Mouse (Mus musculus) forebrain, embryonic 12.5 days (tissue): Measurements from ENCODE around the gene Myl6. TPM values are rescaled to one million over a fixed set of nuclear protein-coding genes. Genes with fewer than 3 reads are reported as not detected.
A peak's percentile ranks its signal among the peaks of the same experiment; 100 is the strongest.
"Not testable (repeated sequence)": the region's sequence is repeated elsewhere in the genome, so short reads cannot be mapped to it uniquely, and the experiment has no call there.

Source experiments
- ATAC-seq: fragments of 200-750 bp; cut with Nextera tagmentation; 2 replicates; pipeline ENCODE4 v1.8.0; 2017; ENCODE audit warnings: moderate TSS enrichment; ENCODE audit not compliant: low FRiP score
- H3K27ac ChIP-seq: fragments of 300-500 bp; sonication (generic); 2 replicates; pipeline ENCODE4 v1.5.1; 2016; ENCODE audit warnings: mild to moderate bottlenecking
- H3K27me3 ChIP-seq: fragments of 300-500 bp; sonication (generic); 2 replicates; pipeline ENCODE4 v1.6.1; 2016; ENCODE audit warnings: mild to moderate bottlenecking
- H3K36me3 ChIP-seq: fragments of 300-500 bp; sonication (generic); replicated peaks from 2 replicates; pipeline ENCODE4 v1.6.1; 2016; ENCODE audit warnings: mild to moderate bottlenecking
- H3K4me1 ChIP-seq: fragments of 300-500 bp; sonication (generic); 2 replicates; pipeline ENCODE4 v1.6.1; 2016
- H3K4me2 ChIP-seq: fragments of 300-500 bp; sonication (generic); 2 replicates; pipeline ENCODE4 v1.6.1; 2016; ENCODE audit warnings: mild to moderate bottlenecking, moderate library complexity
- H3K4me3 ChIP-seq: fragments of 300-500 bp; sonication (generic); replicated peaks from 2 replicates; pipeline ENCODE4 v1.5.1; 2016; ENCODE audit warnings: mild to moderate bottlenecking
- H3K9ac ChIP-seq: fragments of 300-500 bp; sonication (generic); 2 replicates; pipeline ENCODE4 v1.6.1; 2016; ENCODE audit warnings: mild to moderate bottlenecking
- H3K9me3 ChIP-seq: fragments of 300-500 bp; sonication (generic); 2 replicates; pipeline ENCODE4 v1.6.1; 2016
- WGBS: fragments of 180-500 bp; shearing (Covaris S2); methylation state at CpG from one replicate; pipeline ENCODE4 v1.1.7; 2016; 5-methylcytosine and 5-hydroxymethylcytosine counted together
- polyA plus RNA-seq: library from polyadenylated mRNA; unstranded; fragments of >200 nt; fragmentation: Nextera tagmentation; extraction: Ambion mirVana; gene quantifications from 2 replicates; pipeline ENCODE4 v1.2.1, GENCODE M21; 2016

Gene Myl6
- polyA plus RNA-seq, 1 experiment from 2014 or later: 684 TPM

GRCm38 (mm10) chr10:128494667-128495245, 811 bp upstream of the Myl6 start:
- H3K4me2 ChIP-seq: peak overlapping the region; percentile 76
- H3K9ac ChIP-seq: peak overlapping the region; percentile 75
- ATAC-seq: no peak
- H3K4me1 ChIP-seq: peaks cover 50% of the 10 kb centered on the region
- peaks cover 10% of the 10 kb centered on the region for H3K27me3 ChIP-seq
- 64% methylated on average over 11 of the region's 11 CpGs for WGBS
- no peaks in the 10 kb centered on the region for H3K9me3 ChIP-seq
- peak overlapping the region; percentile 91; the same call in 1 of the 2 replicates for H3K27ac ChIP-seq
- peaks cover 23% of the 10 kb centered on the region for H3K36me3 ChIP-seq
- peak overlapping the region; percentile 74 for H3K4me3 ChIP-seq

DNA sequence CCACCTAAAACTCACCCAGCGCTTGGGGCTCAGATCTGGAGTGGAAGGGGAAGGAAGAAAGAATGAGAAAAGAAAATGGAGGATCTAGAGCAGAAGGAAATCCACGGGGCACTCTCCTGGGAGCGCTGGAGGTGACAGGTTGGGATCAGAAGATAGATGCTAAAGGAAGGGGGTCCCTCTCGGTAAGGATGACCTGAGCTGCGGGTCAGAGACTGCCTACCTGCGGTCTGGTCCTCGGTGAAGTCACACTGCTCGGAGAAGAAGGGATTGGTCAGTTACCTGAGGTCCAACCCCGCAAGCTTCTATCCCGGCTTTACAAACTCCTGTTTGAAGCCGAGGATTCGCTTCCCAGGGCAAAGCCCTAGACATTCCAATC, 638 bp downstream of the Myl6 start:
- 0% methylated on average over 12 of the region's 12 CpGs for WGBS
- peak; percentile 34 for ATAC-seq
- peaks cover 42% of the 10 kb centered on the region for H3K4me1 ChIP-seq

DNA sequence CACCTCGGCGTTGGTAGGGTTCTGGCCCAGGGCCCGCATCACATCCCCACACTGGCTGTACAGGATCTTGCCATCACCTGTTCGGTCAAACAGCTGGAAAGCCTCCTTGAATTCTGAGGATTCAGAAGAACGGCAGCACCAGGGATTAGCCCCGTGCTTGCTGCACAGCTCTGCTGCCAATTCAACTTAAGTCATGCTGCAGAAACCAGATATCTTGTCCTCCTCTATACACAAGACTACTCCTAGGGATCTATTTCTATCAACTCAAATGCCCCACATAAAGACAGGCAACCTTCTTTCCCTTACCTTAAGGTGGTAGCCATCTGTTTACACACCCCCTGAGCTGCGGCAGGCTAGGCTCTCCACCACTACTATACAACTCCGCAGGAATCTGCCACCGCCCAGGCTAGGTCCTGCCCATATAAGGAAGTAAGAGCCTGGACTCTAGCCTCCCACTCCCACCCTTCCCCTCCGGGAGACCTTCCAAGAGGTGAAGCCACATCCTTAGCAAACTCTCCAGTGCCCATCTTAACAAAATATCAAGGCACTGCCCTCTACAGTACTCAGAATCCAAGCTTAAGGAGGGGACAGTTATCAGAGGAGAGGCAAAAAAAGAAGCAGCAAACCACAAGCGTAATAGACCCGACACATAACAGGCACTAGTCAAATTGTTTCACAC, 1.2 kb downstream of the Myl6 start:
- 30% methylated on average over 12 of the region's 12 CpGs for WGBS

More for the DNA sequence above, 638 bp downstream of the Myl6 start:
- peaks cover 38% of the 10 kb centered on the region for H3K36me3 ChIP-seq
- H3K9ac ChIP-seq: peak overlapping the region; percentile 75
- peak overlapping the region; percentile 76 for H3K4me2 ChIP-seq
- H3K4me3 ChIP-seq: peak overlapping the region; percentile 74
- peaks cover 10% of the 10 kb centered on the region for H3K27me3 ChIP-seq
- no peaks in the 10 kb centered on the region for H3K9me3 ChIP-seq
- peak overlapping the region; percentile 91 for H3K27ac ChIP-seq

DNA sequence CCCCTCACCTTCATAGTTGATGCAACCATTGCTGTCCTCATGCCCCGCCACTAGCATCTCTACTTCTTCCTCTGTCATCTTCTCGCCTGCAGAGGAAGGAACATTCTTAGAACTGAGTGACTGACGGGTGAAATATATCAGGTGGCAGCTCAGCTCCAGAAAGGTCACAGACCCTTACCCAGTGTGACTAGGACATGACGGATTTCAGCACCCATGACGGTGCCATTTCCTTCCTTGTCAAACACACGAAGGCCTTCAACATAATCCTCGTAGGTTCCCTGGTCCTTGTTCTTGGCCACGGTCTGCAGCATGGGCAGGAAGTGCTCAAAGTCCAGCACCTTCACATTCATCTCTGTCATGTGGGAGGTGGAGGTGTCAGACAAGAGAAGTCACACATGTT, 1.9 kb downstream of the Myl6 start:
- H3K36me3 ChIP-seq: peaks cover 50% of the 10 kb centered on the region
- 0 out of 2 replicates have a peak overlapping the region, but pooled peaks have one; percentile 2 for H3K27ac ChIP-seq
- H3K4me3 ChIP-seq: peak overlapping the region; percentile 74
- not testable (repeated sequence) for H3K9me3 ChIP-seq, ATAC-seq, H3K27me3 ChIP-seq
- peak overlapping the region; percentile 75 for H3K9ac ChIP-seq
- WGBS: 84% methylated on average over 8 of the region's 8 CpGs
- peak overlapping the region; percentile 76 for H3K4me2 ChIP-seq
- peaks cover 31% of the 10 kb centered on the region for H3K4me1 ChIP-seq

More for the DNA sequence above, 1.2 kb downstream of the Myl6 start:
- H3K4me3 ChIP-seq: peak overlapping the region; percentile 74
- H3K27ac ChIP-seq: peak overlapping the region; percentile 91
- peaks cover 43% of the 10 kb centered on the region for H3K36me3 ChIP-seq
- H3K9me3 ChIP-seq: no peaks in the 10 kb centered on the region
- peak overlapping the region; percentile 75 for H3K9ac ChIP-seq
- H3K4me2 ChIP-seq: peak overlapping the region; percentile 76
- peaks cover 10% of the 10 kb centered on the region for H3K27me3 ChIP-seq
- ATAC-seq: peak; percentile 34
- peaks cover 36% of the 10 kb centered on the region for H3K4me1 ChIP-seq

- Histone ChIP-seq H3K9me3 (no peaks in the 10 kb centered on the region), H3K4me1 (peaks cover 30% of the 10 kb centered on the region), H3K4me2 (peak overlapping the region; percentile 76), H3K36me3 (peaks cover 55% of the 10 kb centered on the region), H3K9ac (no peak overlapping the region), H3K27ac (peak overlapping the region; percentile 2; the same call in 1 of the 2 replicates), H3K27me3 (0 out of 2 replicates have a peak, but pooled peaks cover 3% of the 10 kb centered on the region), H3K4me3 (no peak overlapping the region)
- WGBS: 73% methylated on average over 6 of the region's 6 CpGs
- ATAC-seq: no peak
Observed at GRCm38 (mm10) chr10:128491495-128491894, 2.5 kb downstream of the Myl6 start.

DNA sequence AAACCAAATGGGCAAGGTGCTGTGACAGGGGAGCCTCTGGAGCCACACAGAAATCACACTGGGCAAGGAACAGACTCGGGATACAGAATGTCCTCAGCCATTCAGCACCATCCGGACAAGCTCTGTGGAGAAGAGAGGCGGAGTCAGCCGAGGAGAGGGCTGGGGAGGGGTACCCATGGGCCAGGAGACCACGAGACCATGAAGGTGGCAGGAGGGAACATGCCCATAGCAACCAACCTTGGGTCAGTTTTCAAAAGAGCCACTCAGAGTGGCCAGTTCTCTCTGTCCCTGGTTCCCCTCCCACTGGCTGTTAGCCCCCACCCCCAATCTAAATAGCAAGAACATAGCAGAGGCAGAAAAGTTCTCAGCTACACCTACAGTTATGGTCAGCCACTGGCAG, 3.0 kb downstream of the Myl6 start:
- 52% methylated on average over 5 of the region's 5 CpGs for WGBS
- no peaks in the 10 kb centered on the region for H3K27me3 ChIP-seq
- no peak for ATAC-seq
- H3K27ac ChIP-seq: no peak overlapping the region
- H3K4me2 ChIP-seq: no peak overlapping the region
- no peaks in the 10 kb centered on the region for H3K9me3 ChIP-seq
- peaks cover 60% of the 10 kb centered on the region for H3K36me3 ChIP-seq
- H3K4me1 ChIP-seq: peaks cover 30% of the 10 kb centered on the region
- H3K9ac ChIP-seq: no peak overlapping the region
- no peak overlapping the region for H3K4me3 ChIP-seq

- Histone ChIP-seq H3K9ac (peak overlapping the region; percentile 25; the same call in 1 of the 2 replicates), H3K27me3 (no peaks in the 10 kb centered on the region), H3K4me1 (peaks cover 30% of the 10 kb centered on the region), H3K4me2 (no peak overlapping the region), H3K4me3 (no peak overlapping the region), H3K36me3 (peaks cover 67% of the 10 kb centered on the region), H3K27ac (no peak overlapping the region), H3K9me3 (no peaks in the 10 kb centered on the region)
- WGBS: 78% methylated on average over 5 of the region's 5 CpGs
- no peak for ATAC-seq
Observed at GRCm38 (mm10) chr10:128490232-128490631, 3.7 kb downstream of the Myl6 start.

GRCm38 (mm10) chr10:128489785-128490184, 4.2 kb downstream of the Myl6 start:
- Histone ChIP-seq H3K36me3 (peaks cover 68% of the 10 kb centered on the region), H3K4me2 (no peak overlapping the region), H3K9me3 (no peaks in the 10 kb centered on the region), H3K9ac (0 out of 2 replicates have a peak overlapping the region, but pooled peaks have one; percentile 25), H3K4me1 (peaks cover 26% of the 10 kb centered on the region), H3K4me3 (no peak overlapping the region), H3K27ac (no peak overlapping the region; the same call in 1 of the 2 replicates), H3K27me3 (no peaks in the 10 kb centered on the region)
- ATAC-seq: no peak
- WGBS: 62% methylated on average over 4 of the region's 4 CpGs

GRCm38 (mm10) chr10:128489380-128489779, 4.6 kb downstream of the Myl6 start:
- H3K4me2 ChIP-seq: no peak overlapping the region
- H3K9ac ChIP-seq: no peak overlapping the region
- H3K27me3 ChIP-seq: no peaks in the 10 kb centered on the region
- peaks cover 22% of the 10 kb centered on the region for H3K4me1 ChIP-seq
- ATAC-seq: no peak
- 77% methylated on average over 5 of the region's 5 CpGs for WGBS
- H3K36me3 ChIP-seq: peaks cover 72% of the 10 kb centered on the region
- no peak overlapping the region; the same call in 1 of the 2 replicates for H3K27ac ChIP-seq
- no peak overlapping the region for H3K4me3 ChIP-seq
- H3K9me3 ChIP-seq: no peaks in the 10 kb centered on the region

DNA sequence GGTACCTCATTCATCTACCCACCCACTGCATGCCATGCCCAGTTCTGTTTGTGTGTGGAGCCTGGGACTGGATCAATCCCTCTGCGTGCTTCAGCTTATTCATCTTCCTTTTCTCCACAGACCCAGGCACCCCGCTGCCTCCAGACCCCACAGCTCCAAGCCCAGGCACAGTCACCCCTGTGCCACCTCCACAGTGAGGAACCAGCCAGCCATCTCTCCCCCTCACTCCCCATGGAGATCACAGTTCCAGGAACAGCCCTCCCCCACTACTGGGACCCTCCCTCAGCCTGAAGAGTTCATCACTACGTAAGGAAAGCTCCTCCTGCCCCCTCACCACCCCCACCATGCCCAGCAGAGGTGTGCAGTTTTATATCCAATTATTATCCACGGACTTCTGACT, 5.2 kb downstream of the Myl6 start:
- H3K9me3 ChIP-seq: no peaks in the 10 kb centered on the region
- no peak overlapping the region for H3K27ac ChIP-seq
- no peak overlapping the region for H3K9ac ChIP-seq
- H3K4me3 ChIP-seq: no peak overlapping the region
- no peak for ATAC-seq
- 76% methylated on average over 4 of the region's 4 CpGs for WGBS
- H3K4me2 ChIP-seq: no peak overlapping the region
- no peaks in the 10 kb centered on the region for H3K27me3 ChIP-seq
- peaks cover 21% of the 10 kb centered on the region for H3K4me1 ChIP-seq
- H3K36me3 ChIP-seq: peaks cover 78% of the 10 kb centered on the region

DNA sequence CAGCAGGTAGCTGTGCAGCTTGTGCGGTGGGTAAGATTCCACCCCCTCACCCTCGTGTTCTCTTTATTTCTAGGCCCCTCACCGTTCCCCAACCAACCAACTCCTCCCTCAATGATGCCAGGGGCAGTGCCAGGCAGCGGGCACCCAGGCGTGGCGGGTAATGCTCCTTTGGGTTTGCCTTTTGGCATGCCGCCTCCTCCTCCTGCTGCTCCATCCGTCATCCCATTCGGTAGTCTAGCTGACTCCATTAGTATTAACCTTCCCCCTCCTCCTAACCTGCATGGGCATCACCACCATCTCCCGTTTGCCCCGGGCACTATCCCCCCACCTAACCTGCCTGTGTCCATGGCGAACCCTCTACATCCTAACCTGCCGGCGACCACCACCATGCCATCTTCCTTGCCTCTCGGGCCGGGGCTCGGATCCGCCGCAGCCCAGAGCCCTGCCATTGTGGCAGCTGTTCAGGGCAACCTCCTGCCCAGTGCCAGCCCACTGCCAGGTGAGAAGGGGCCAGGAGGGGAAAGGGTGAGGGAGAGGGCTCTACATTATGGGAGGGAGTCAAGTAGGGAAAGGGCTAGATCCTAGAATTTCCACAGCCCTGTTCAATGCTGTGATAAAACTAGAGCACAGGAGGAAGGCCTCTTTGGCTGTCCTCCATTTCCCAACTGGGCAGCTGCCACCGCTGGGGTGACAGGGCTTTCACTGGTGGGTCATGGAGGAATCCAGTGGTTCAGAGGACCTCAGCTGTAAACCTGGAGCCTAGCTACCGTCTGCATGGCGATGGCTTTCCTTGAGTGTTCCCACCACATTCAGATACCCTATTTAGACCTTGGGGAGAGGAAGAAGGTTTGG, 5.9 kb downstream of the Myl6 start:
- no peak for ATAC-seq
- Histone ChIP-seq H3K4me1 (peaks cover 21% of the 10 kb centered on the region), H3K9me3 (no peaks in the 10 kb centered on the region), H3K36me3 (peaks cover 85% of the 10 kb centered on the region), H3K4me2 (no peak overlapping the region), H3K27me3 (no peaks in the 10 kb centered on the region), H3K4me3 (0 out of 2 replicates have a peak overlapping the region, but pooled peaks have one; percentile 5), H3K27ac (no peak overlapping the region), H3K9ac (no peak overlapping the region)
- 96% methylated on average over 22 of the region's 22 CpGs for WGBS

DNA sequence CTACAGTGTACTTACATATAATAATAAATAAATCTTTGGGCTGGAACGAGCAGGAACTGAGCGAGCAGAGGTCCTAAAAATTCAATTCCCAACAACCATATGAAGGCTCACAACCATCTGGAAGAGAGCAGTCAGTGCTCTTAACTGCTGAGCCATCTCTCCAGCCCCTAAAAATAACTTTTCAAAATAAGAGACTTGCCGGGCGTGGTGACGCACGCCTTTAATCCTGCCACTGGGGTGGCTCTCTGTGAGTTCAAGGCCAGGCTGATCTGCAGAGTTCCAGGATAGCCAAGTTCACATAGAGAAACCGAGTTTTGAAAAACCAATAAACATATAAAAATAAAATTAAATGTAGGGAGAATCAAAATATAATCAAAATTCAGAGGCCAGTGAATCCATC, 7.6 kb downstream of the Myl6 start:
- H3K4me1 ChIP-seq: peaks cover 6% of the 10 kb centered on the region
- no peak overlapping the region for H3K4me3 ChIP-seq
- H3K9ac ChIP-seq: no peak overlapping the region
- no peak for ATAC-seq
- no peak overlapping the region for H3K4me2 ChIP-seq
- H3K27ac ChIP-seq: no peak overlapping the region
- no peaks in the 10 kb centered on the region for H3K9me3 ChIP-seq
- WGBS: 94% methylated on average over 7 of the region's 7 CpGs
- H3K27me3 ChIP-seq: no peaks in the 10 kb centered on the region
- H3K36me3 ChIP-seq: peaks cover 95% of the 10 kb centered on the region
